Mouse (Mus musculus) embryonic facial prominence, embryonic 11.5 days (tissue): ENCODE measurements around the gene Samhd1. TPM values are rescaled to one million over a fixed set of nuclear protein-coding genes. Genes with fewer than 3 reads are reported as not detected.
A peak's percentile ranks its signal among the peaks of the same experiment; 100 is the strongest.

Experiments used
- ATAC-seq: fragments of 200-750 bp; cut with Nextera tagmentation; replicated peaks from 2 replicates; pipeline ENCODE4 v1.8.0; 2017; ENCODE audit warnings: low read depth; ENCODE audit not compliant: insufficient number of reproducible peaks, low FRiP score, low TSS enrichment
- DNase-seq: peaks from one replicate; pipeline ENCODE4 v3.0.0-alpha.2; 2015; ENCODE audit warnings: low spot score
- H3K27ac ChIP-seq: fragments of 300-500 bp; sonication (generic); replicated peaks from 2 replicates; pipeline ENCODE4 v1.5.1; 2014; ENCODE audit warnings: mild to moderate bottlenecking, low read depth, low read length, control low read depth
- H3K27me3 ChIP-seq: fragments of 300-500 bp; sonication (generic); 2 replicates; pipeline ENCODE4 v1.6.1; 2014; ENCODE audit warnings: mild to moderate bottlenecking, low read length, moderate library complexity, mixed read lengths; ENCODE audit not compliant: control insufficient read depth, insufficient read depth
- H3K36me3 ChIP-seq: fragments of 300-500 bp; sonication (generic); replicated peaks from 2 replicates; pipeline ENCODE4 v1.6.1; 2014; ENCODE audit warnings: low read depth, mild to moderate bottlenecking, low read length, moderate library complexity, mixed read lengths; ENCODE audit not compliant: control insufficient read depth, insufficient read depth
- H3K4me1 ChIP-seq: fragments of 300-500 bp; sonication (generic); 2 replicates; pipeline ENCODE4 v1.6.1; 2014; ENCODE audit warnings: low read length, mixed read lengths; ENCODE audit not compliant: control insufficient read depth, insufficient read depth
- H3K4me2 ChIP-seq: fragments of 300-500 bp; sonication (generic); 2 replicates; pipeline ENCODE4 v1.6.1; 2014; ENCODE audit warnings: low read depth, mild to moderate bottlenecking, control low read depth, low read length, moderate library complexity
- H3K4me3 ChIP-seq: fragments of 300-500 bp; sonication (generic); 2 replicates; pipeline ENCODE4 v1.5.1; 2014; ENCODE audit warnings: low read depth, low read length, control low read depth
- H3K9ac ChIP-seq: fragments of 300-500 bp; sonication (generic); replicated peaks from 2 replicates; pipeline ENCODE4 v1.6.1; 2014; ENCODE audit warnings: mild to moderate bottlenecking, control low read depth, low read length
- H3K9me3 ChIP-seq: fragments of 300-500 bp; sonication (generic); replicated peaks from 2 replicates; pipeline ENCODE4 v1.6.1; 2016; ENCODE audit warnings: mild to moderate bottlenecking, low read length, inconsistent platforms, mixed read lengths; ENCODE audit not compliant: control insufficient read depth
- WGBS: fragments of 180-500 bp; shearing (Covaris S2); extraction: QIAGEN DNeasy Blood & Tissue Kit; methylation state at CpG from one replicate; pipeline ENCODE4 v1.1.7; 2014; 5-methylcytosine and 5-hydroxymethylcytosine counted together
- polyA plus RNA-seq: library from polyadenylated mRNA; unstranded; fragments of >200 nt; fragmentation: Nextera tagmentation; extraction: Ambion mirVana; gene quantifications from 2 replicates; pipeline ENCODE4 v1.2.1, GENCODE M21; 2014

Gene Samhd1
- polyA plus RNA-seq, 1 experiment from 2014 or later: 34.0 TPM

DNA sequence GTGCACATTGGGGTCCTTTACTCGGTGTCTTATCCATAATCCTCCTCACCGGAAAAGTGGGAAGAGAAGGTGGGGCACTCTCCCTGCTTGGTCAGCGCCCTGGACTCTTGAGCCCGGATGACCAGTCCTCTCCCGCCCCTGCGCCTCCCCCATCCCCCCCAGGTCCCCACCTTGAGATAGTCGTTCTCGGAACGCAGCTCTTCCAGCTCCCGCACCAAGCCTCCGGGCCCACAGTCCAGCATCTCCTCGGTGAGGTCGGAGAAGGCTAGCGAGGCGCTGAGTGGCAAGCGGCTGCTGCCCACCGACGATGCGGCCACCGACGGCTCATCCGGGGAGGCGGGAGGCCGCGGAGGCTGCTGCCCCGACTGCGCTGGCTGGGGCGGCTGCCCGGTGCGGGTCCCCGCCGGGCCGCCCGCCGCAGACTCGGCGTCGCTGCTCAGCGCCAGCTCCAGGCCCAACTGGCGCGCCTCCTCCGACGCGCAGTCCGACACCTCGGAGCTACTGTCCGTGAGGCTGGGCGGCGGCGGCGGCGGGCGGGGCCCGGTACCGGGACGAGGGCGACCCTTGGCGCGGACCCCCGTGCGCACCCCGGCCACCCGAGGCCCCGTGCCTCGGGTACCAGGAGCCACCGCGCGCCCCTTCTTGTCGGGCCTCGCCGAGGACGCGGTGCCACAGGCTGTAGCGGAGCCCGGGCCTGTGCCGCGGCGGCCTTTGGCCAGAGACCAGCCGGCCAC lies 56.8 kb downstream of the Samhd1 start:
- no peaks in the 10 kb centered on the region for H3K9me3 ChIP-seq
- peak; percentile 7 for ATAC-seq

GRCm38 (mm10) chr2:157077641-157078058 lies 57.4 kb downstream of the Samhd1 start:
- Histone ChIP-seq H3K9ac (peak overlapping the region; percentile 99), H3K4me2 (peak overlapping the region; percentile 85), H3K9me3 (no peaks in the 10 kb centered on the region), H3K36me3 (no peaks in the 10 kb centered on the region), H3K27me3 (no peaks in the 10 kb centered on the region), H3K4me3 (peak overlapping the region; percentile 91), H3K27ac (0 out of 2 replicates have a peak overlapping the region, but pooled peaks have one; percentile 98), H3K4me1 (peaks cover 16% of the 10 kb centered on the region)
- DNase-seq: peak; percentile 57
- WGBS: 0% methylated on average over 15 of the region's 15 CpGs
- no peak for ATAC-seq

More for the DNA sequence above, 56.8 kb downstream of the Samhd1 start:
- WGBS: under 1% methylated on average over 61 of the region's 79 CpGs
- peak overlapping the region; percentile 98 for H3K27ac ChIP-seq
- H3K9ac ChIP-seq: peak overlapping the region; percentile 99
- DNase-seq: peak; percentile 19
- H3K4me2 ChIP-seq: peak overlapping the region; percentile 85
- H3K4me3 ChIP-seq: peak overlapping the region; percentile 91
- no peaks in the 10 kb centered on the region for H3K27me3 ChIP-seq
- H3K36me3 ChIP-seq: no peaks in the 10 kb centered on the region
- peaks cover 16% of the 10 kb centered on the region for H3K4me1 ChIP-seq

GRCm38 (mm10) chr2:157077160-157077559 lies 57.9 kb downstream of the Samhd1 start:
- no peak overlapping the region for H3K27ac ChIP-seq
- 38% methylated on average over 5 of the region's 5 CpGs for WGBS

GRCm38 (mm10) chr2:157076585-157076984 lies 58.5 kb downstream of the Samhd1 start:
- ATAC-seq (no peak), DNase-seq (no peak)
- peak overlapping the region; percentile 7; the same call in 1 of the 2 replicates for H3K4me3 ChIP-seq
- no peak overlapping the region; the same call in 1 of the 2 replicates for H3K9ac ChIP-seq
- peaks cover 3% of the 10 kb centered on the region for H3K36me3 ChIP-seq
- H3K9me3 ChIP-seq: no peaks in the 10 kb centered on the region
- H3K27ac ChIP-seq: no peak overlapping the region
- WGBS: 85% methylated on average over 7 of the region's 7 CpGs
- no peaks in the 10 kb centered on the region for H3K27me3 ChIP-seq
- peak overlapping the region; percentile 85 for H3K4me2 ChIP-seq
- H3K4me1 ChIP-seq: peaks cover 18% of the 10 kb centered on the region

More at GRCm38 (mm10) chr2:157077160-157077559, 57.9 kb downstream of the Samhd1 start:
- DNase-seq (no peak), ATAC-seq (no peak)
- Histone ChIP-seq H3K4me1 (peaks cover 16% of the 10 kb centered on the region), H3K9me3 (no peaks in the 10 kb centered on the region), H3K36me3 (peaks cover 3% of the 10 kb centered on the region), H3K27me3 (no peaks in the 10 kb centered on the region), H3K9ac (peak overlapping the region; percentile 99), H3K4me2 (peak overlapping the region; percentile 85), H3K4me3 (peak overlapping the region; percentile 91)

GRCm38 (mm10) chr2:157075685-157076084 lies 59.4 kb downstream of the Samhd1 start:
- H3K9ac ChIP-seq: peak overlapping the region; percentile 39; the same call in 1 of the 2 replicates
- no peak overlapping the region; the same call in 1 of the 2 replicates for H3K4me2 ChIP-seq
- DNase-seq: no peak
- H3K27ac ChIP-seq: no peak overlapping the region
- H3K4me1 ChIP-seq: peaks cover 20% of the 10 kb centered on the region
- peaks cover 3% of the 10 kb centered on the region for H3K36me3 ChIP-seq
- 0 out of 2 replicates have a peak overlapping the region, but pooled peaks have one; percentile 16 for H3K4me3 ChIP-seq
- ATAC-seq: no peak
- H3K9me3 ChIP-seq: no peaks in the 10 kb centered on the region
- WGBS: 63% methylated on average over 3 of the region's 3 CpGs
- no peaks in the 10 kb centered on the region for H3K27me3 ChIP-seq

GRCm38 (mm10) chr2:157075226-157075625 lies 59.8 kb downstream of the Samhd1 start:
- H3K27ac ChIP-seq: no peak overlapping the region
- 88% methylated on average over 3 of the region's 3 CpGs for WGBS
- ATAC-seq: no peak

GRCm38 (mm10) chr2:157074772-157075171 lies 60.3 kb downstream of the Samhd1 start:
- peaks cover 3% of the 10 kb centered on the region for H3K36me3 ChIP-seq
- H3K4me1 ChIP-seq: peaks cover 22% of the 10 kb centered on the region
- H3K4me2 ChIP-seq: 0 out of 2 replicates have a peak overlapping the region, but pooled peaks have one; percentile 13
- ATAC-seq (no peak), DNase-seq (no peak)
- H3K9me3 ChIP-seq: no peaks in the 10 kb centered on the region
- H3K27me3 ChIP-seq: no peaks in the 10 kb centered on the region
- WGBS: 82% methylated on average over 5 of the region's 5 CpGs
- H3K27ac ChIP-seq: no peak overlapping the region
- H3K9ac ChIP-seq: peak overlapping the region; percentile 5; the same call in 1 of the 2 replicates
- H3K4me3 ChIP-seq: no peak overlapping the region

More at GRCm38 (mm10) chr2:157075226-157075625, 59.8 kb downstream of the Samhd1 start:
- Histone ChIP-seq H3K9me3 (no peaks in the 10 kb centered on the region), H3K4me1 (peaks cover 20% of the 10 kb centered on the region), H3K4me2 (0 out of 2 replicates have a peak overlapping the region, but pooled peaks have one; percentile 13), H3K9ac (no peak overlapping the region), H3K27me3 (no peaks in the 10 kb centered on the region), H3K36me3 (peaks cover 3% of the 10 kb centered on the region), H3K4me3 (no peak overlapping the region)
- DNase-seq: no peak

DNA sequence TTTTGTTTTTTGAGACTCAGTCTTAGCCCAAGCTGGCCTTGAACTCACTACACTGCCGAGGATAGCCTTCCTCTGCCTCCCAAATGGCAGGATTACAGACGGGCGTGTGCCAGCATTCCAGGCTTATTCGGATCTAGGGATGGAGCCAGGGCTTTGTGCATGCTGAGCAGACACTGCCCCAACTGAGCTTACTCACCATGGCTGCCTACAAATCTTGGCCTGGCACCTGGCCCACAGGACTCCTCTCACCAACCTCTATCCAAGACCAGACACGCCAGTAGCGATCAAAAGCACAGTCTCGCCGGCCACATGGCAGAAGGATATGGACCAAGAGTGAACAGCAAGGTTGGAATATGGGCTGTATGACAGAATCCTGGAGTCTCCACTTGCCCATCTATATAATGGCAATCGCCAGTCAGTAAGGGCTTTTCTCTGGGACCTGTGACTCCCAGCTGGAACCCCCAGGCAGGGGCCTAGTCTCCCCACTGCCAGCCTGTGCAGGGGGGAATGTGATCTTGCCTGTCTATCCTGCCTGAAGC lies 60.8 kb downstream of the Samhd1 start:
- Histone ChIP-seq H3K27me3 (no peaks in the 10 kb centered on the region), H3K9ac (peak overlapping the region; percentile 5; the same call in 1 of the 2 replicates), H3K9me3 (no peaks in the 10 kb centered on the region), H3K36me3 (peaks cover 3% of the 10 kb centered on the region), H3K27ac (no peak overlapping the region), H3K4me3 (no peak overlapping the region), H3K4me2 (no peak overlapping the region), H3K4me1 (peaks cover 23% of the 10 kb centered on the region)
- no peak for DNase-seq
- ATAC-seq: no peak
- 86% methylated on average over 9 of the region's 9 CpGs for WGBS
